Mouse (Mus musculus) liver, adult 2 months (tissue): ENCODE measurements at regions not wholly inside any gene's neighbourhood (a gene's known extent, or its start where the extent isn't known, plus 50 kb on each side); places are given as distances from the start of the nearest gene placed in this dataset.

Source experiments
- DNase-seq: peaks from one replicate; pipeline ENCODE4 v3.0.0-alpha.2; 2011; ENCODE audit warnings: low read depth, low spot score; ENCODE audit errors: extremely low read depth
- H3K27ac ChIP-seq: fragments of 200-500 bp; replicated peaks from 2 replicates; pipeline ENCODE4 v1.5.1; 2012; ENCODE audit warnings: low read depth, mild to moderate bottlenecking, control low read depth, inconsistent platforms, low read length; ENCODE audit not compliant: insufficient read depth
- H3K27me3 ChIP-seq: fragments of 200-500 bp; 2 replicates; pipeline ENCODE4 v1.6.1; 2012; ENCODE audit warnings: mild to moderate bottlenecking, moderate library complexity, low read length, inconsistent platforms; ENCODE audit not compliant: control insufficient read depth, insufficient read depth
- H3K36me3 ChIP-seq: fragments of 200-500 bp; 2 replicates; pipeline ENCODE4 v1.6.1; 2012; ENCODE audit warnings: low read length, inconsistent platforms; ENCODE audit not compliant: control insufficient read depth, insufficient read depth
- H3K4me1 ChIP-seq: fragments of 200-500 bp; 2 replicates; pipeline ENCODE4 v1.6.1; 2011; ENCODE audit warnings: low read length; ENCODE audit not compliant: control insufficient read depth, insufficient read depth
- H3K4me3 ChIP-seq: fragments of 200-500 bp; 2 replicates; pipeline ENCODE4 v1.5.1; 2011; ENCODE audit warnings: low read depth, mild to moderate bottlenecking, control low read depth, low read length, moderate library complexity; ENCODE audit not compliant: insufficient read depth
- H3K79me2 ChIP-seq: fragments of 200-500 bp; 2 replicates; pipeline ENCODE4 v1.6.1; 2012; ENCODE audit warnings: inconsistent platforms, mild to moderate bottlenecking, low read length, moderate library complexity; ENCODE audit not compliant: control insufficient read depth, insufficient read depth
- H3K9ac ChIP-seq: fragments of 200-500 bp; 2 replicates; pipeline ENCODE4 v1.6.1; 2012; ENCODE audit warnings: low read depth, mild to moderate bottlenecking, control low read depth, inconsistent platforms, low read length
- CTCF ChIP-seq: fragments of 200-500 bp; IDR thresholded peaks from 2 replicates; pipeline ENCODE4 v1.5.1; 2011; ENCODE audit warnings: low read depth, low read length, control low read depth
- POLR2A ChIP-seq: fragments of 200-500 bp; IDR thresholded peaks from 2 replicates; pipeline ENCODE4 v1.6.1; 2011; ENCODE audit warnings: low read length, control low read depth; ENCODE audit not compliant: insufficient read depth; ENCODE audit errors: extremely low read depth
- WGBS: fragments of 180-500 bp; shearing (Covaris S2); methylation state at CpG from one replicate; pipeline ENCODE4 v1.1.7; 2018; 5-methylcytosine and 5-hydroxymethylcytosine counted together

- Histone ChIP-seq H3K36me3 (no peaks in the 10 kb centered on the region), H3K27me3 (no peaks in the 10 kb centered on the region), H3K27ac (no peak overlapping the region), H3K4me1 (no peaks in the 10 kb centered on the region), H3K4me3 (no peak overlapping the region), H3K79me2 (no peaks in the 10 kb centered on the region), H3K9ac (no peak overlapping the region)
- no peak for TF ChIP-seq POLR2A
- no peak for TF ChIP-seq CTCF
- no peak for DNase-seq
- WGBS, result 74% methylated on average over 12 of the region's 12 CpGs
Measured at GRCm38 (mm10) chr12:107335106-107335505, 153.3 kb upstream of the 3110018I06Rik start.

- Histone ChIP-seq H3K27ac (no peak overlapping the region), H3K36me3 (no peaks in the 10 kb centered on the region), H3K4me3 (no peak overlapping the region), H3K79me2 (no peaks in the 10 kb centered on the region), H3K4me1 (no peaks in the 10 kb centered on the region), H3K9ac (no peak overlapping the region), H3K27me3 (no peaks in the 10 kb centered on the region)
- WGBS, result 70% methylated on average over 10 of the region's 10 CpGs
- no peak for DNase-seq
- TF ChIP-seq CTCF, result no peak
- no peak for TF ChIP-seq POLR2A
Measured at GRCm38 (mm10) chr12:107338758-107339157, 149.7 kb upstream of the 3110018I06Rik start.

DNA sequence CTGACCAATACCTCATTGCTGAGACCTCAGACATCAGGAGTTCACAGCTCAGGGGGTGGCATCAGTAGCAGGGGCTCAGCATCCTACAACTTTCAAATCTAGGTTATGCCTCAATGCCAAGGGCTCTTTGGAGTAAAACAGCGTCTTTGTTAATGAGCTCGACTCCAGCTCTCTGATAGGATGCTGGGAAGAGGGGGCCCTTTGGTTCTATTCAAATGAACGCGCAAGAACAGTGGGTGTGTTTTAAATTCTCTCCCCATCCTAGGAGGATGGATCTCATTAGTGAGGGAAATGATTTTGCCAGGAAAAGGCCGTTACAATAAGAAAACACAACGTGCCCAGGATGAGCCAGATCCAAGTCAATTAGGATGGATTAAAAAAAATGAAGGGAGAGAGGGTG is 132.2 kb upstream of the 3110018I06Rik start:
- Histone ChIP-seq H3K4me1 (no peaks in the 10 kb centered on the region), H3K4me3 (no peak overlapping the region), H3K79me2 (no peaks in the 10 kb centered on the region), H3K36me3 (no peaks in the 10 kb centered on the region), H3K27ac (no peak overlapping the region), H3K9ac (no peak overlapping the region), H3K27me3 (no peaks in the 10 kb centered on the region)
- TF ChIP-seq POLR2A (no peak), CTCF (no peak)
- 69% methylated on average over 6 of the region's 6 CpGs for WGBS
- no peak for DNase-seq

GRCm38 (mm10) chr12:107356974-107357373 is 131.5 kb upstream of the 3110018I06Rik start:
- TF ChIP-seq CTCF, result no peak
- TF ChIP-seq POLR2A, result no peak

DNA sequence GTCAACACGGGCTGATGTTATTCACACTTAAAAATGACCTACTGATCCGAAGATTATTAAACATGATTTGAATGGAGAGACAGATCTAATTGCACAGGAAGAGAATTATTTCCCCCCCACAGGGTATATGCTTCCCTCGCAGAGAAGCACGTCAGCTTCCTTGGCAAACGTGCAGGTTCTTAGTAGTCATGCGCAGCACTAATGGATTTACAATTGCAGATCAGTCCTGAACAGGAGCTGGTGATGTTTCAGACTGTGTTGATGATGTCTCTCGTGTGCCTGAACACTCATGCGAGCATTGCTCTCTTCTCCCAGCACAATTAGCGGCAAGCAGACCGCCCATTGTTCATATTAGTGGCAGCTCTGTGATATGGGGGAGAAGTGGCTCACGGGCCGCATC is 127.9 kb upstream of the 3110018I06Rik start:
- no peak overlapping the region for H3K9ac ChIP-seq
- 86% methylated on average over 12 of the region's 12 CpGs for WGBS
- TF ChIP-seq POLR2A (no peak), CTCF (no peak)
- H3K36me3 ChIP-seq, result no peaks in the 10 kb centered on the region
- H3K4me3 ChIP-seq, result no peak overlapping the region
- H3K27me3 ChIP-seq, result no peaks in the 10 kb centered on the region
- no peak overlapping the region for H3K27ac ChIP-seq
- no peaks in the 10 kb centered on the region for H3K4me1 ChIP-seq
- no peaks in the 10 kb centered on the region for H3K79me2 ChIP-seq
- no peak for DNase-seq

More at GRCm38 (mm10) chr12:107356974-107357373, 131.5 kb upstream of the 3110018I06Rik start:
- Histone ChIP-seq H3K27me3 (no peaks in the 10 kb centered on the region), H3K4me1 (no peaks in the 10 kb centered on the region), H3K4me3 (no peak overlapping the region), H3K27ac (no peak overlapping the region), H3K79me2 (no peaks in the 10 kb centered on the region), H3K9ac (no peak overlapping the region), H3K36me3 (no peaks in the 10 kb centered on the region)
- DNase-seq, result no peak
- WGBS, result 83% methylated on average over 7 of the region's 7 CpGs

GRCm38 (mm10) chr12:107361606-107362005 is 126.8 kb upstream of the 3110018I06Rik start:
- no peaks in the 10 kb centered on the region for H3K27me3 ChIP-seq
- H3K4me3 ChIP-seq, result no peak overlapping the region
- WGBS, result 88% methylated on average over 7 of the region's 7 CpGs
- no peak overlapping the region for H3K9ac ChIP-seq
- TF ChIP-seq POLR2A (no peak), CTCF (no peak)
- DNase-seq, result no peak
- no peaks in the 10 kb centered on the region for H3K36me3 ChIP-seq
- H3K4me1 ChIP-seq, result no peaks in the 10 kb centered on the region
- H3K79me2 ChIP-seq, result no peaks in the 10 kb centered on the region
- no peak overlapping the region for H3K27ac ChIP-seq
